Mouse (Mus musculus) kidney, postnatal 4 days (tissue): ENCODE data around the gene Mgat3.

Experiments used
- DNase-seq, 2 experiments: peaks; one replicate each; pipeline ENCODE4 v3.0.0; 2021; ENCODE audit warnings: mixed read lengths in 2 of 2

Mgat3 gene

DNA sequence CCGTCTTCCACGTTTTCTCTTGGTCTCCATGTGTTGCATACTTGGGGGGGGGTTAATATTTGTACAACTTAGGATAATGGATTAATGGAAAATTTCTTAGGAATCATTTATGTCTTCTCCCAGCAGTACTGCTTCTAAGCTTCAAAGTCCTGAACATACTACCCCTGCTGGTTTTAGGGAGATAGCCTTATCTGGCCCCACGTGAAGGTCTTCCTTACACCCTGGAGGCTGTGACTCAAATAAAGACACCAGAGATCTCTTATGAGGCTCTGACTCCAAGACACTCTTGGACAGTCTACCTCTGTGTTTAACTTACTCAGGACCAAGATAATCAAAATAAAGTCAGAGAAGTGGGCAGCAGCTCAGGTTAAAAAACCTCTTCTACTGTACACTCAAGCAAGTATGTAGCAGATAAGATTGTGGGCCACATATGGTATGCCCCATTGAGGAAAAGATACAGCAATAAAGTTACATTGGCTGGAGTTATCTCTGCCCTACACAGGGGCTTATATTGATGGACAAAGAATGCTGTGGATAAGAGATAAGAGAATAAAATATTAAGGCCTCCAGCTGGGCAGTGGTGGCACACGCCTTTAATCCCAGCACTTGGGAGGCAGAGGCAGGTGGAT, 8.7 kb downstream of the Mgat3 start:
- DNase-seq, result no peak

DNA sequence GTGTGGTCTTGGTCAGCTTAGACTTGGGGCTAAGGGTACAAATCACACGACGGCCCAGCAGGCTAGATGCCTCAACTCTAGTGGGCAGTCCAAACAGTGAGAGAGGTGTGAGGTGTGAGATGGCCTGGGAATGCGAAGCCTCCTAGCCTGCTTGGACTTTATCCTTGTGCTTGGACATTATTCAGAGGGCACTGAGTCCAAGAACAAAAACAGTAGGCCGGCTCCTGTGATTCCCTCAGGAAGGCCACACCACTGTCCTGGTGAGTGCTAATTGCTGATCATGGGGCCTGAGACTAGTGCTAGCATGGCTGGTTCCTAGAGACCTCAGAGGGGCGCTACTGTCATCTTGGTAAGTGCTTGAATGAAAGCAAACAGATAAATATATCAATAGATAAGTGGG, 15.4 kb downstream of the Mgat3 start:
- peak in 1 of 2 experiments; percentile 36 for DNase-seq

DNA sequence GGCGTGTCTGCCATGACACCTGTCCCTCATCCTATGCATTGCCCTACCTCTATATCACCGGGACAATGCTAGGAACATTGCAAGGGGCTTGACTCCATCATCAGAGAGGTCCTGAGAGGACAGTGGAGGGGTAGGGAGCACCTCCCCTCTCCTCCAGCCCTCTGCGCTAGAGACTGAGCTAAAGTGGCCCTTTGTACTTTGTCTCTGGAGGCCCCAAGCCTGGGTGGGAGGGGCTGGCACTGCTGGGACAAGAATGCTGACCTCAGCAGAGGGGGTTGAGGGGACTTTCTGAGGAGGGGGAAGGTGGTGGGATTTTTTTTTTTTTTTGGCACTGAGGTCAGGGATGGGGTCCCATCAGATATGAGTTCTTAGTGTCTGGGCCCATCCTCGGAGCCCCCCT, 16.6 kb downstream of the Mgat3 start:
- DNase-seq, result peak; percentile 47 to 73

DNA sequence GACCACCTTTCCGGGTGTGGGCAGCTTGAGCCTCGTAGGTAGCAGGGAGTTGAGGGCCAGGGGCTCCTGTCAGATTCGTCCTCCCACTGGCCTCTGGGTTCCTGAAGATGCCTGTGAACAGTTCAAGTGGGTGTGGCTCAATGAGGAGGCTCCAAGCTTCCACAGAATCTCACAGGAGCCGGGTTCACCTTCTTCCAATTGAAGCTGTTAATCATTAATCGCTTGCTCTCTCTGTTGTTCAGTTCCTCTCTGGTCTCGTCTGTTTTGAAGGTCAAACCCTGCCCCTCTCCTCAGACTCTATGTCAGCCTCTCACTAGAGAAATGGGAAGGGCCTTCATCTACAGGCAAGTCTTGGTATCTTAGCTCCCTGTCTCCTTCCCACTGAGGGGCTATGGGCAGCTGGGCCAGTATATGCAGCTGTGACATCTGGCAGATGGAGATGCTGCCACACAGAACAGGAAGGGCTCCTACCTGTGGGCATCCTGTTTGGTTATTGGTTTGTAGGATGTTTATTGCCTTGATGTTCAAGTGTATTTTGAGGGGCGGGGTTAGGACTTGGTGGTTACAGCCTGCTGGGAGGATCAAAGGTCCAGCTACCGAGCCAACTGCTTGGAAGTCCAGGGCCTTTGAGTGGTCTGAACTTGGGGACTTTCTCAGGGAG, 18.2 kb downstream of the Mgat3 start:
- peak in 1 of 2 experiments; percentile 37 for DNase-seq

DNA sequence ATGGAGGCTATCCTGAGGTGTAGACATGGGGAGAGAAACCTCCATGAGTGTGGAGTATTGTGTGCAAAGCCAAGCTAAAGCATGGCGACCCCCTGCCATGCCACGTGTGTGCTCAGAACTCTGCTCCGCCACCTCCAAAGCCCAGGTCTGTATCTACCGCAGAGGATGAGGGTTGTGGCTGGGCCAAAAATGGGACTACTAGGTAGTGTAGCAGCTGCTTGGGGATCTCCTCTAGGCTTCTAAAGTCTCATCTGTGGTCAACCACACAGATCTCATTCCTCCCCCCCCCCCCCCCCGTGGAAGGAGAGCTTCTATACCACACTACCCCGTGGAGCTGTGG, 18.7 kb downstream of the Mgat3 start:
- DNase-seq, result no peak

DNA sequence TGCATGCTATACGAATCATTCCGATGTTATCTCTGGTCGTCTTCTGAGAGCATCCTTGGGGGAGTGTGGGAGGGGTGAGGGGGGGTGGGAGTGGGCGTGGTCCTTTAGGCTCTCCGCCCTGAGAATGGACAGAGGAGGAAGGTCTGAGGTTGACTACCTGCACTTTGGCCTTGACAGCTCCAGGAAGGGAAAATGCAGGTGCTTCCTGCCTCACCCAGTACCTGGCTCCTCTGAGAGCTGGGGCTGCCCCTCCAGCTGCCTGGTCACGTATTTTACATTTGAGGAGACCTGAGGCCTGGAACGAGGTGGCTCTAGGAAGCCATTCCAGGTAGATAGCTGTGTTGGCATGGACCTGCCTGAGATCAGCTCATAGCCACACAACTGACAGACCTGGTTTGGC, 19.3 kb downstream of the Mgat3 start:
- no peak for DNase-seq

DNA sequence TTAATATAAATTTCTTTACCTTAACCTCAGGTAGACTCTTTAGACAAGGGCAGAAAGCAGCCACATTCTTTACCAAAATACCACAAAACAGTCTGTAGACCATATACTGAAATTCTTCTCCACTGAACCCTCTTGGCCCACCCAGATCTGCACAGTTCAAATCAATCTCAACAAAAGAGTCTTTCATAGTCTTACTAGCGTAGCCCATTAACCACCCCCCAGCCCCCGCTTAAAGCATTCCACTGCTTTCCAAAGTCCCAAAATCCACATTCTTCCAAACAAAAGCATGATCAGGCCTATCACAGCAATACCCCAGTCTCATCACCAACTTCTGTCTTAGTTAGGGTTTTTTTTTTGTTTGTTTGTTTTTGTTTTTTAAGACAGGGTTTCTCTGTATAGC, 26.0 kb downstream of the Mgat3 start:
- no peak for DNase-seq

DNA sequence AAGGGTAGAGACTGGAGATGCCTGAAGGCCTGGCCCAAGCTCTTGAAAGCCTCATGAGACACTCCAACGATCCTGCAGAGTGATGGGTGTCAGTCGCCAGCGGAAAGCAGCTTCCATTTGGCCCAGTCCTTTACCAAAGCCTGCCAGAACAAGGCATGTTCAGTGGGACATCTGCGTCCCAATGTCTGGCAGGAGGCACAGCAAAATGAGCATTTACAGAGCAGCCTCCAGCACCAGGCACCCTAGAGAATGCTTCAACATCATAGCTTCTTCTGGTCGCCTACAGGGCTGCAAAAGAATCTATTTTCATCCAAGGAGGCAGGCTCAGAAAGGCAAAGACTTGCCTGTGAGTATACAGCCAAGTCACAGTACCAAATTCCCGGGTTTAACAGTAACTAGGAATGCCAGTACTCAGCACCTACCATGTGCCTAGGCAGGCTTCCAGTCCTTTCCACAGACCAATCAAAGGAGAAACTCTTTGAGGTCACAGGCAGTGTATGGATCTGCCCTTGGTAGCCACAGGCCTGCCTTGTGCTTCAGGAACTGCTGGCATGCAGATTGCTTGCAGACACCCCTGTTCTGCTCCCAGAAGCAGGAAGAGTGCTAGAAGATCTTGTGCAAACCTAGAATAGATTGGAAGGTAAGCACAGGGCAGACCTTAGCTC, 28.7 kb downstream of the Mgat3 start:
- no peak for DNase-seq

DNA sequence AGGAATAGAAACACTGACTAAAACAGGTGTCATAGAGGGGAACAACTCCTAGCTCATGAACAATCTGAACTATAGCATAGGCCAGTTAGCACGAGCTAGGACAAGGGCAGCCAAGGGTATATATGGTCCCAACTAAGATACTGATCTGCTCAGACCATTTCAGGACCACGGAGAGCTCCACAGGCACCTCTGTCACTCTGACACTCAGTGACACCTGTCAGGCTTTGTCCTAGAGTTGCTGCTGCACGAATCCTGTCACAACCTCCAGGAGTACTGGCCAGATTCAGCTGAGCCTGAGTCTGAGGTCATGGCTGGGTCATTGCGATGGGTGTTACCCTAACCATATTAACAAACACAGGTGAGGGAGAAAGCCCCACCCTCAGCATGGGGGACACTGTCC, 29.9 kb downstream of the Mgat3 start:
- DNase-seq, result peak; percentile 70

DNA sequence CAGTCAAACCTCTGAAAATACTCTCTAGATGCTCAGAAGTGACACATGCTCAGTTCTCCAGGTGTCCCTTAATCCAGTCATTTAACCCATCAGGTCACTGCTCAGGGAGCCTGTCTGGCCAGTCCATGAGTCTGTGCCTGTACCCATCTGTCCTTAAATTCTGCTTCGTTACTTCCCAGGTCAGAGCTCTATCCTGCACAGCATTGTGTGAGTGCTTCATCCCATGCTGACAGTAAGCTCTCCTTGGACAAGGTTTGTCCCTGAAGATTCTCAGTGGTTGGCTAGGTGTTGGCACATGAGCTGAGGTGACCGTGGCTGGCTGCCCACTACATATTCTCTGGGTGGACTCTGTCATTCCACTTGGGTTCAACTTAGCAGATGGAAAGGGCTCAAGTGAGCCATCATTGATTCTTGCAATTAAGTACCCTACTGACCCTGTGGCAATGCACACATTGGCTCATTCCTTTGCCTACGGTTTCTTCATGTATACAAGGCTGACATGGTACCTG, 32.6 kb downstream of the Mgat3 start:
- no peak for DNase-seq

DNA sequence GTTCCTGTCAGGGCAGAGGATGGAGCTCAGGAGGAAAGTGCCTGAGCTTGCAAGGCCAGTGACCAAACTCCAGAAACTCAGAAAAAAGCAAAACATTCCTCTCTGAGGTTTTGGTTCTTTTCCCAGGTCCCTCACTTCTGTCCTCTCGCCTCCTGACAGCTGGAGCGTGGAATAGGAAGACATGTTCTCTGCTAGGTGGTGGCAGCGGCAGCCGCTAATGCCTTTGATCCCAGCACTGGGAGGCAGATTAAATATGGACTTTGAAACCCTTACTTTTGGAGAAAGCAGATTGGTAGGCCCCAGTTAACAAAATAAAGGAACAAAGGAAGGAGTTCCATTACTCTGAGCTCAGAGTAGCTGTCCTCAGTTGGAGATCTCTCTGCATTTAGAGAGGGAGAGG, 34.9 kb downstream of the Mgat3 start:
- peak in 1 of 2 experiments; percentile 45 for DNase-seq

DNA sequence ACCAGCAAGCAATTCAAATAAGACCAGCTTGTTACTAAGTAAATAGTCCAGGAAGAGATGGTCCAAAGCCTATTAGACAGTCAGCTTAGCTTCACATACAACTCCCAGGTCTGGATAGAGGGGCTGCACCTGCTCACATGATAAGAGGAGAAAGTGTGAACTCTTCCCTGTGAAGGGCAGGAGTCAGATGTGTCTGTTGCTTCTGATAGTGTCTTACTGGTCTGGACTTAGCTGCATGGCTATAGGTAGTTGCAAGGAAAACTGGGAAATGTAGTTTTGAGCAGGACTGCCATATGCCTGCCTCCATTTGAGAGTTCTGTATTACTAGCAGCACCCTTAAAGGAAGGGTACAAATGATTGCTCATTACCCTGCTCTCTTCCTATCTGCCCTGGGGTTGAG, 40.2 kb downstream of the Mgat3 start:
- DNase-seq, result no peak

DNA sequence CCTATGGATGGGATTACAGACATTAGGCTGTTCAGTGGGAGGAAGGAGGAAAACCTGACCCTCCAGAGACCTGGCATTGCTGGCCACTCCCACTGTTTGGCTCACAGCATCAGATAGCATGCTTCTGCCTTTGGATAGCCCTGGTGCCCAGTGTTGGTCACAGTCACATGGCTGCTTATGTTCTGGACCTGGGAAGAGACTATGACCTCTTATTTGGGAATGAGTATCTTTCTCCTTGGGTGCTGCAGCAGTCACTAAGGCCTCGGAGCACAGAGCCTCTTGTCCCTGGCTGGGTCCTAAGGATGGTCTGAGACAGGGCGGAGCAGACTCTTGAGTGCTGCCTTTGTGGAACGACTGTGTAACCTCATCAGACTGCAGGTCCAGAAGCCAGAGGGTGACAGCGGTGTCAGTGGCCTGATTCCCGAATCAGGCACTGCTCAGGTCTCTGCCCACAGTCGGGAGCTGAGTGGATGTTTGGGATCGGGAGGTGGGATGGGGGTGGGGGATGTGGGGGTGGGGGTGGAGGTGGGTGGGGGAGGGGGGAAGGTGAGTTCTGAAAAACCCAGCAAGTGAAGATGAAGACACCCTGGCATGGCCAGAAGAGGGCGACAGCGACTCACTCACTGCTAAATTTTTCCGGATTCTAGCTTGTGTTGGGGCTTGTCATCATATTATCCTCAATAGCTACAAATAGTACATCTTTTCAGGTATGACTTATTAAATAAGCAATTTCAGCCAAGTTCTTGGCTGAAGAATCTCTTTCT, 42.4 kb downstream of the Mgat3 start:
- DNase-seq, result peak; percentile 58

DNA sequence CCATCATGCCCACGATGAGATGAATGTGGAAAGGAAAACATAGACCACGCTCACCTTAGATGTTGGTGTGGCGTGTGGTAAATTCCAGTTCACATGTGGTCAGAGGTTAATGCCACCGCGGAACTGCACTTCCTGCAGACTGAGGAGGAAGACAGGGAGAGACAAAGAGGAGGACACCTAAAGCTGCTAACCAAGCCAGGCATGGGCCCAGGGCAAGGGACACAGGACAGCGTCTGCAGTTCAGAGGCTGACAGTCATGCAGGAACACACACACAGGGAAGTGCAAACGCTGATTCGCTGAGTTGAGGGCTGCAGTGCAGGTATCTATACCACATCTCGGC, 42.9 kb downstream of the Mgat3 start:
- DNase-seq, result no peak

DNA sequence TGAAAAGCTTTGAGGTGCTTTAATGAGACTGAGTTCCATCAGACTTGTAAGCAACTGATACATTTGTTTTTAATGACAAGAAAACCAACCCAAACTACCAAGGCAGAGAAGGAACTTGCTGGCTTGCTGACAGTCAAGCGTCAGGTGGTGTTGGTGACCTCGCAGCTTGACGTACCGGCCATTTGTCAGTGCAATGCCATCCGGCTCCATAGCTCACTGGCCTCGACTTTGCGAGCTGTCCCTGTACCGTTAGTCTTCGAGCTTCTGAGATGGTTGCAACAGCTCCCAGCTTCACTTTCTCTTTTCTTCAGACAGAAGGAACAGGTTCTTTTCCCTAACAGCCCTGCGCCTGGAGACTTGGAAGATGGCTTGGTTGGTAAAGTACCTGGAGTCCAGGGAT, 44.0 kb downstream of the Mgat3 start:
- DNase-seq, result no peak

DNA sequence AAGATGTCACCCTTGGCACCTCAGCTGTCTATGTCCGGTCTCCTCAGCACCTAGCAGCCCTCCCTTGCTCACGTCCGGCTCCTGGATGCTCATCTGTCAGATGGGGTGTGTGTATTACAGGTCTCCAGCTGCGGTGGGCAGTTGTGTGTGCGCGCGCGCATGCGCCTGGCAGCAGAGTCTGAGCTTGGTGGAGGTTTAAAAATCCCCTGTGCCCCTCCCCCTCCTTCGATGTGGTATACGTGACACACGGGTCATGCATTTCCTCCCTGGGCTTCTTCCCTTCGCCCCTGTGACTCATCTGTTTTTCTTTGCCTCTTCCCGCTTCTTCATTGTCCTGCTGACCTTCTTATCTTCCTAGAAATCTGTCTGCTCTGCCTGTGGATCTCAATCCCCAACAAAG, 45.7 kb downstream of the Mgat3 start:
- peak in 1 of 2 experiments; percentile 27 for DNase-seq

DNA sequence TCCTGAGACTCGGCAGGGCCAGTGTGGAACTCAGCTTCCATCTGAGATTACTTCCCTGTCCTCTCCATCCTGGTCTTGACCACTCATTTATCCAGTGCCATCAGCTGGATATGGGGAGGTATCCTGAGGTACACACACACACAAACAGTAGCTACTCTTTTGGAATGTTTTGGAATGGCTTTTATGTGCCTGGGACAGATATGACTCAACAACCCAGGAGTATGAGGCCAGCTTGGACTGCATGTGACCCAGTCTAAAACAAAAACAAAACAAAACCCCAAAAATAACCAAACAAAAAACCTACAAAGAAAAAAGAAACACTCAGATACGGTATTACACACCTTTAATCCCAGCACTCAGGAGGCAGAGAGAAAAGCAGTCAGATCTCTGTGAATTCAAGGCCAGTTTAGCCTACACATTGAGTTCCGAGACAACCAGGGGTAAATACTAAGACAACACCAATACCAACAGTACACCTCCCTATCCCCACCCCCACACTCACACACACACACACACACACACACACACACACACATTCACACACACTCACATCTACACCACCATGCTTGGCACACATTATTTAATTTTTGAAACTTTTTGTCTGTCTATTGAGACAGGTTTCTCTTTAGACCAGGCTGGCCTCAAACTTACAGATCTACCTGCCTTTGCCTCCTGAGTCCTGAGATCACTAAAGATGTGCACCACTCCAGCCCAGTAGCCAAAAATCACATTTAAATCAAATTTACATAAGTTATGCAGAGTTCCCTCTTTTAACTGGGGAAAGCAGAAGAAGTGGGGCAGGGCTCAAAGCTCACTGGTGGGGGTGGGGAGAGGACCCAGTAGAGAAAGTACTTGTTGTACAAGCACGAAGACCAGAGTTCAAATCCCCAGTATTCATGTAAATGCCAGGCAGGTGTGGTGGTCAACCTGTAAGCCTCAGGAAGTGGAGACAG, 46.5 kb downstream of the Mgat3 start:
- DNase-seq, result no peak

DNA sequence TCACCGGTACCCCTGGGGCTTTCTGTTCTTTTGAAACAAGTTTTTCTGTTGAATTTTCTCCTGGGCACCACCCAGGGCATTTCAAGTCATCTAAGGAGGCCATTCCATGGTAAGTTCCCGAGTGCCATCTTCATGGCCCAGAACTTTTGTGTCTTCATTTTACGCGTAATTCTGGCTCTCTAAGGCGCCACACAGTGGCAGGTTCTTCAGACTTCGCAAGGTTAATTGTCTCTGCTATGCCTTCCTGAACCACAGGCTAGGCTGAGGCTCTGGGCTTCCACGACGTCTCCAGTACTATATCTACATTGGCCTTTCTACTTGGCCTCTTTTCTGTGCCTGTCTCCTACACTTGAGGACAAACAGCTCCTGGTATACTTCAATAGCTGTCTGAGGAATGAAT, 47.5 kb downstream of the Mgat3 start:
- DNase-seq, result no peak

DNA sequence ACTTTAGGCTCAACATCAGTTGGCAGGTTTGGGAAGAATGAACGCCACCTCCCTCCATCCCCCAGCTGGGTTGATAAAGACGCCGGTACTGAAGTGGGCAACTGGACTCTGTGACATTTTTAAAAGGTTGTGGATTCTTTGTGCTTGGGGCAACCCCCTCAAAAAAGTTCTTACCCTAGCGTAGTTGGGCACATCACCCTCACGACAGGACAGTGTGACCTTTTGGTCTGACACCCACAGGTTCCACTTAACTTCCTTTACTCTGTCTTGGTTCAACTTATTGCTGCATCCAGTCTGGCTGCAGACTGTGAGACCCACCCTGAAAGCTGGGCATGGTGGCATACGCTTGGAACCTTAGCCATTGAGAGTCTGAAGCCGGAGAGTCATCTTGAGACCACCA, 50.2 kb downstream of the Mgat3 start:
- DNase-seq, result no peak

DNA sequence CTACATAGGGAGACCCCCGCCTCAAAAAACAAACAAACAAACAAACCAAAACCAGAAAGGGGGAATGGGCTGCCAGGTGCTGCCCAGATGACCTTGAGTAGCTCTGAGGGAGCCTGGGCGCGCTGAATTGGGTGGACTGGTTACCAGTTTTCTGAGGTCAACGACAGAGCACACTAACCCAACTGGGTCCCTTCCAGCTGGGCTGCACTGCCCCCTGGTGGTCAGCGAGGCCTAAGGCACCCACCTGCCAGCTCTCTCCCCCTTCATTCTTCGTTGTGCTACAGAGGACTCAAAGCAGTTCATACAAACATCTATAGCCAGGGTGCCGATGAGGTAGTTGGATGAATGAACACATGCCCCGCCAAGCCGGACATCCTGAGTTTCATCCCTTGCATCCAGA, 51.7 kb downstream of the Mgat3 start:
- DNase-seq, result peak; percentile 88 to 89

DNA sequence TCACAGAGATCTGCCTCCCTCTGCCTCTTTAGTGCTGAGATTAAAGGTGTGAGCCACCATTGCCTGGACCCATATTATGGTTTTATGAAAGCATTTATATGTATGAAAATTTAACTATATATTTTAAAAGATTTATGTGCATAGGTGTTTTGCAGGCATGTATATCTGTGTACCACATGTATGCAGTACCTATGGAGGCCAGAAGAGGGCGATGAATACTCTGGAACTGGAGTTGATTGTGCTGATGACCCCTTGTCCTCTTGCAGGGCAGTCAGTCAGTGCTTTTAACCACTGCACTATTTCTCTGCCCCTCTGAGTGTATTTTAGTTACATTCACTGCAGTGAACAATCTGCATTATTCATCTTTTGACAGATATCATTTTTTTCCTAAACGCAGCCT, 52.3 kb downstream of the Mgat3 start:
- DNase-seq, result peak; percentile 79 to 81

DNA sequence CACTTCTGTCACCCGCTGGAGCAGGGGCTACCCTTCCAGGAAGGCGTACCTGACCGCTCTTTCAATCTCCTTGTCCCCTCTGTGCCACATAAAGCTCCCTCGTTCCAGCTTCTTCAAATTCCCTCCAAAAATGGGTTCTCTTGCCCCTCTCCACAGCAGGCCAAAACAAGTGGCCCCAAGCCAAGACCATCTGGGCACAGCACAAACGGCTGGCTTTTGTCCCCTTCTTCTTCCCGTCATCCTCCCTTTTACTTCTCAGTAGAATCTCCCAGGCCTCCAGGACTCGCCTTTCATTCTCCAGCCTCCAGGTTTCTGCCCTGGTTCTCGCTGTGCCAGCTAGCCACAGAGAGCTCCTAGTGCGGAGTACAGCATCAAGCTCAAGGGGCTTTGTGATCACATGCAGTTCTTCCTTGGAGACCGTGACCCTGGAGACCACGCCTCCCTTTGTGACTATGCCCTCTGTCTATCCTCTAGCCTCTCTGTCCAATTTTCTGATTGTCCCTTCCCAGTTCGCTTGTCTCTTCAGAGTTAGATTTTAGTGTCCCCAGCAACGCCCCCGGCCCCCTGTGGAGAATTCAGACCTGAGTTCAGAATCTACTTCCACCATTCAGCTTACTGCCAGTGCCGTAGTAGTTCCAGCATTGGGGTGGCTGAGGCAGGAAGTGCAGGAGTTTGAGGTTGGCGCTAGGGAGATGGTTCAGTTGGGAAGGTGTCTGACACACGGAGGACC, 54.7 kb downstream of the Mgat3 start:
- DNase-seq, result no peak
